Mouse (Mus musculus) myocyte (in vitro differentiated cells): ENCODE data around the gene Gpi1.

Experiments
- POLR2A ChIP-seq: IDR thresholded peaks from one replicate; pipeline ENCODE4 v1.6.1; 2011; ENCODE audit warnings: low read depth, mild to moderate bottlenecking, control low read depth, moderate library complexity; ENCODE audit not compliant: insufficient read length
- POLR2AphosphoS2 ChIP-seq: IDR thresholded peaks from one replicate; pipeline ENCODE4 v1.6.1; 2011; ENCODE audit warnings: low read depth, control low read depth; ENCODE audit not compliant: insufficient read length
- TCF12 ChIP-seq: IDR thresholded peaks from one replicate; pipeline ENCODE4 v1.6.1; 2011; ENCODE audit warnings: mild to moderate bottlenecking, control low read depth; ENCODE audit not compliant: poor library complexity, insufficient read depth, severe bottlenecking
- TCF3 ChIP-seq: IDR thresholded peaks from one replicate; pipeline ENCODE4 v1.6.1; 2011; ENCODE audit warnings: low read depth, control low read depth; ENCODE audit not compliant: insufficient read length
- USF1 ChIP-seq: IDR thresholded peaks from one replicate; pipeline ENCODE4 v1.6.1; 2011; ENCODE audit warnings: low read depth, mild to moderate bottlenecking, control low read depth, moderate library complexity

GRCm38 (mm10) chr7:34168470-34169251 is 61.5 kb downstream of the Gpi1 start:
- TF ChIP-seq TCF12 (no peak), USF1 (no peak), POLR2A (peak; percentile 96), POLR2AphosphoS2 (peak; percentile 95), TCF3 (peak; percentile 10)
